Mouse (Mus musculus) left cerebral cortex, postnatal 10 days (tissue): ENCODE measurements around the gene Il11. TPM values are rescaled to one million over a fixed set of nuclear protein-coding genes. Genes with fewer than 3 reads are reported as not detected.
A peak's percentile ranks its signal among the peaks of the same experiment; 100 is the strongest.
"Not testable (repeated sequence)": the region's sequence is repeated elsewhere in the genome, so short reads cannot be mapped to it uniquely, and the experiment has no call there.

Experiments
- DNase-seq, 2 experiments: peaks; one replicate each; pipeline ENCODE4 v3.0.0; 2021 to 2022; ENCODE audit warnings: low spot score in 2 of 2, mixed read lengths in 1 of 2; ENCODE audit errors: extremely low spot score in 1 of 2
- intact Hi-C: fragments of 180-260 bp; cut with DNase I; formaldehyde crosslinking; loops from one replicate; pipeline ENCODE4 v1.15.1; 2025
- total RNA-seq, 2 experiments: library from RNA; stranded (reverse); gene quantifications; 2 replicates each; pipeline ENCODE4 v1.2.3; 2021

The Il11 gene
- total RNA-seq: 1 to 10 TPM in 1 of 2 experiments, under 1 TPM in 1; 0.73 to 1.1 TPM

DNA sequence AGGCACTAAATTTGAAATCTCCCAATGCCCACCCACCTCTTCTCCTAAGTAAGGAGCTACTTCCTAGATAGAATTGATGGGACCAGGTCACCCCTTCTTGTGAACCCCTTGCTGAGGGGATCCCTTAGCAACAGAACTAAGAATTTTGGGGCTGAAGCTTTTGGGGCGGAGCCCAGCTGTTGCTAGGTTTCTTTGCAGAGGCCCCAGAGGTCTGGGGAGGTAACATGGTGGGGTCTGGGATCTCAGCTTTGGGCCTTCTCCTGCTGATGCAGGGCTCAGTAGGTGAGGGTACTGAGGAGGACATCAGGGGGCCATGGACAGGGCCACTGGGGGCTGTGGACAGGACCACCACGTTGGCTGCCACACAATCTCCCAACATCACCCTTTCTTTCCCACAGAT is at the start of gene Il11, which contains the start of gene Tmem190:
Gene Il11 (minus strand): TSS at position 101 of the 400 bp plus-strand sequence.
Gene Tmem190 (plus strand): TSS at position 179 of the 400 bp plus-strand sequence.
- DNase-seq: no peak
- intact Hi-C loops: no loop called here

DNA sequence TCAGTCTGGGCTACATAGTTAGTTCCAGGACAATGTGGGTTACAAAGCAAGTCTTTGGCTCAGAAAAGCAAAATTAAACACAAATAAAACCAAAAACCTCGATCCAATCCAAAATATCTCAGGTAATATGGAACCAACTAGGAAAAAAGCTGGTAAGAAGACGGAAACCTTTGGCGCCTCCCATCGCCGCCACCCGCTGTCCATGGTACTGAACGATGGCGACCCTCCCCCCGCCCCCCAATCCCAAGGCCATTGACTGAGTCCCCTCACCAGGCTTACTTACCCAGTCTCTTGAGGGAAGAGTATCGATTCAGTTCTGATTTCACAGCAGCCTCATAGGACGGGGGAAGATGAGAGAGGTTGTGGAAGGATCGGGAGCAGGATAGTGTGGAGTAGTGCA is 47.8 kb upstream of the Il11 start:
- intact Hi-C loops: no loop called here
- DNase-seq: no peak

DNA sequence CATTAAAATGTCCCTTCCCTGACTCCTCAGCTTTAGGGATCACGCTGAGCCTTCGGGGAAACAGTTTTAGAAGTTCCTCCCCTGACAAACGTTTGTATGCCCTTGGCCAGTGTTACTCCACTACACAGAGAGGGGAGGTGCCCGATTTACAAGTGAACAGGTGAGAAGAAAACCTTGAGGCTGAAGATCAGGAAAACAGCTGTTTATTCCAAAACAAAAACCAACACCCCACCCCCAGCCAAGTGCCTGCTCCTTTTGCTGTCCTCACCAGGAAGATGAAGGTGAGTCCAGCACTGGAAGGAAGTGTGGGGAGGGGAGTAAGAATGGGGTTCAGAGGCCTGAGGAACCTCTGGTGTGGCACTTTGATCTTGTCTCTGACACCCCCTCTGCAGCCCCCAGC is 42.7 kb upstream of the Il11 start:
- DNase-seq: no peak
- intact Hi-C loops: no loop called here

DNA sequence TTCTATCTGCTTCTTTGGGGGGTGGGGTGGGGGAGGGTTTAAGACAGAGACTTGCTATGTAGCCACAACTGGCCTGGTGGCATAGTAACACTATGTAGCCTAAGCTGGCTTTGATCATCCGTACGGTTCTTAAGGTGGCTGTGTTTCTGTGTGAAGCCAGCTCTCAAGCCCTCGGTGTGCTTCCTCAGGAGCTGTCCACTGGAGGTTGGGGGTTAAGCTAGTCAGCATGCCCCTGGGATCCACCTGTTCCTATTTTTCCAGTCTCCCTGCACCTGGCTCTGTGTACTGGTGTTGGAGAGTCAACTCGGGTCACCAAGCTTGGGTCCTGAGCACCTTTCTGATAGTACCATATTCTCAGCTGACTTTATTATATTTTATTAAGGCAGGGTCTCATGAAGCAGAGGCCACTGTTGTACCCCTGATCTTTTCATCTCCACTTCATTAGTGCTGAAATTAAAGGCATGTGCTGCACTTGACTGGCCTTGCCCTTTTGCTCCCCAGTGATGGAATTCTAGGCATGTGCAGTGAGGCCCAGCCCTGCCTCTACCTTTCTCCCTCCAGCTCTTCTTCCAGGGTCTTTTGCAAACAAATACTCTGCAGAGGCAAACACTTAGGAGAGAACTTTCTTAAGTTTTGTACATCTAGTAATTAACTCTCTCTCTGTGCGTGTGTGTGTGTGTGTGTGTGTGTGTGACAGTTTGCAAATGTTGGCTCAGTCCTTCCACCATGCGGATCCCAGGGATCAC is 39.7 kb upstream of the Il11 start:
- no peak for DNase-seq
- intact Hi-C loops: no loop called here

DNA sequence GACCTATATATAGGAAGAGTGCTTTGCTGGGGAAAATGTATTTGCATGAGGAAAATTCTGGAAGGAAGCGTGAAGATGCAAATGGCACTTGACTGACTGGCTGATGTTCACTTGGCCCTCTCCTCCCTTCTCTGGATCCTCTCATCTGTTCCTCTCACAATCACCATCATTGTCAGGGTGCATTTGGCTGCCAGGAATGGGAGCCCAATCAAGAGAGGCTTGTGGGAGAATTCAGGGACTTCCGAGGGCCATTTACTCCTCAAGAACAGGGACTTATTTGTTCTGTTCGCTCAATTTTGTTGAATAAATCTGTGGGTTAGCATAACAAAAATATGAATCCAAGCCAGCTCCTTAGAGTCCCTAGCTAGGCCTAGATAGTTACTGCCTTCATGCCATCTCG is 39.0 kb upstream of the Il11 start:
- DNase-seq: no peak
- intact Hi-C loops: no loop called here

DNA sequence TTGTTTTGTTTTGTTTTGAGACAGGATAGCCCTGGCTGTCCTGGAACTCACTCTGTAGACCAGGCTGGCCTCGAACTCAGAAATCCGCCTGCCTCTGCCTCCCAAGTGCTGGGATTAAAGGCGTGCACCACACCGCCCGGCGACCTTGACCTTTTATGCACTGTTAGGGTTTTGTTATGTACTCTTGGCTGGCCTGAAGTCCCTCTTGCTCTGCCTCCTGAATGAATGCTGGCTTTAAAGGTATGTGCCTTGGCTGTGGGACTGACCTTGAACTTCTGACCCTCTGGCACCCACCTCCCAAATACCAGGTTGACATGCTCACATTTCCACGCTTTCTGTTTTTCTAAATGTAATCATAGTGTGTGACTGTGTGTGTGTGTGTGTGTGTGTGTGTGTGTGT is 38.3 kb upstream of the Il11 start:
- intact Hi-C loops, DNase-seq: not testable (repeated sequence)

DNA sequence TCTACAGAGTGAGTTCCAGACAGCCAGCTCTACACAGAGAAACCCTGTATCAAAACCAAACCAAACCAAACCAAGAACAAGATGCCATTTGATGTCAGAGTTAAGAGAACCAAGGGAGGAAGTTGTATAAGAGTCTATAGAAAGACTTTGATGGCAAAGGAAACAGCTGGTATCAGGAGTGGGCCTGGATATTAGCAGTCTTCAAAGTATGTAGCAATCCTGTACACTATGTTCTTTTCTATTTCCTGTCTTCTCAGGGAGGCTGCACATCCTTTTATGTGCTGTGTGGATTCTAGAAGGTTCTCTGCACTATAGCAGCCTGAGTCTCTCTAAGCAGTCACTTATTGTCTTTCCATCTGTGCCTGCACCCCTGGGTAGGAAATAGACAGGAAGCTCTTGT is 33.9 kb upstream of the Il11 start:
- DNase-seq: no peak
- intact Hi-C loops: no loop called here

DNA sequence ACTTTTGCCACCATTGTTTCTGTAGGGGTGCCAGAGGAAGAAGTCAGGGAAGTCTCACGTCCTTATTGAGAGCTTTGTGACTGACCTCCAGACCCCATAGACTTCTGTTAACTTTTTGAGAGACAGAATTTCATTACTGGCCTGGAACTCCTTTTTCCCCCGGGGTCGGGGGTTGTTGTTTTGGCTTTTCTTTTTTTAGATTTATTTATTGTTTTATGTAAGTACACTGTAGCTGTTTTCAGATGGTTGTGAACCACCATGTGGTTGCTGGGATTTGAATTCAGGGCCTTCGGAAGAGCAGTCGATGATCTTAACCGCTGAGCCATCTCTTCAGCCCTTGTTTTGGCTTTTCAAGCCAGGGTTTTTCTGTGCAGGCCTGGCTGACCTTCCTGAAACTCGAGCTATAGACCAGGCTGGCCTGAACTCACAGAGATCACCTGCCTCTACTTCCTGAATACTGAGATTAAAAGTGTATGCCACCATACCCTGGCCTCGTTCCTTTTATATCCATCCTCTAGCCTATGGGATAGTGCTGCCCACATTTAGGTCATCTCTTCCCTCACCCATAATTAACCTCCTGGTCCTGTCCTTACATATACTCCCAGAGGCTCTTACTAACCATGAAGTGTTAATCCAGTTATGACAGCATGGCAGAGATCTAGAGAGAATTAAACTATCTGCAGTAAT is 30.6 kb upstream of the Il11 start:
- intact Hi-C loops: no loop called here

DNA sequence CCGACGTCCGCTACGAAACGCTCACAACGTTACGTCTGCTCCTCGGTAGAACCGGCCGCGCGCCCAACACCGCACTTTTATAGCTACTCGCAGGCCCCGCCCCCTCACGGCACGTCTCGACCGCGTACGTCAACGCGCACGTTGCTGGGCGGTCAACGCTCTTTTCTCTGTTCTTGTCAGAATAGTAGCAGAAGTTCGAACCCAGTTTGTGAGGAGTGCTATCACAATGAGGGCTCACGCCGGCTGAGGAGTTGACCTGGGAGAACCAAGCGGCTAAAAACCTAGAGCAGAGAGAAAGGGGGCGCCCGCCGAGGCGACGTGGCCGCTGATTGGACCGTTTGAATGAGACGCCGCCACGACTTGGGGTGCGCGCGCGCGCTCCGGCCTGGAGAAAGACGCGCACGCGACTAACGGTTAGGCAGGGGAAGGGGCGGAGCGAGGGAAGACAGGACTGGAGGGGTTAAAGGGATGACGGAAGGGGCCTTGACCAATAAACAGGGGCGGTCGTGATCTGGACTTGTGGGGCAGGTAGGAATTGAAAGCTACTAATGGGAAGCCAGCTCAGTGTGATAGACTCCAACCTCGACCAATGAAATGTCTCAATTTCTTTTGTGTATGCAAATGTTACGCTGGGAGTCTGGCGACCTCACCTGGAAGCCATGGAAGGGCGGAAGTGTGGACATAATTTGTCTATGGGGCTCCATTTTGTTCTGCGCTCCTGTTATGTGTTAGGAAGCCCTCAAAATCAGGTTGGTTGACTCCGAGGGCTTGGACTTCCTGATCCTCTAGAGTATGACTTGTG is 29.8 kb upstream of the Il11 start, which contains the start of gene Ube2s:
Gene Ube2s (minus strand): TSS at position 288 of the 802 bp plus-strand sequence.
- intact Hi-C loops: no loop called here
- peak; percentile 99 to 100 for DNase-seq

More for the DNA sequence above, 30.6 kb upstream of the Il11 start:
- DNase-seq: no peak

DNA sequence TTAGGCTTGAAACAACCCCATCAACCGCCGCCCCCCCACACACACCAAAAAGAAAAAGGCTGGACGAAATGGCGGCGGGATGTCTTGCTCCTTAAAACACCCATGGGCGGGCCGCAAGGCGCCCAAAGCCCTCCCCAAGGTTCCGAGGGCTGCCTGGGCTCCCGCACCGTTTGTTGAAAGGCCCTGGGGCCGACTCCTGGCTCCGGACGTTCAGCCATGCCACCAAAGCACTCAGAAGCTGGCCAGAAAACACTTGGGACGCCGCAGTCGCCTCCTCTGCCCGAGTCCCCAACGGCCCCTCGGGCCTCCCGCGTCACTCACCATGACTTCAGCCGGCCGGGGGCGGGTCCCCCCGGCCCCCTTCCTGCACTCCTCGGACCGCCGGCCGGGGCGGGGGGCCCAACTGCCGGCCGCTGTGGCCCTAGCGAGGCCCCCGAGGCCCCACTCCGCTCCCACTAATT is 29.2 kb upstream of the Il11 start:
- DNase-seq: peak; percentile 35 to 71
- intact Hi-C loops: no loop called here

DNA sequence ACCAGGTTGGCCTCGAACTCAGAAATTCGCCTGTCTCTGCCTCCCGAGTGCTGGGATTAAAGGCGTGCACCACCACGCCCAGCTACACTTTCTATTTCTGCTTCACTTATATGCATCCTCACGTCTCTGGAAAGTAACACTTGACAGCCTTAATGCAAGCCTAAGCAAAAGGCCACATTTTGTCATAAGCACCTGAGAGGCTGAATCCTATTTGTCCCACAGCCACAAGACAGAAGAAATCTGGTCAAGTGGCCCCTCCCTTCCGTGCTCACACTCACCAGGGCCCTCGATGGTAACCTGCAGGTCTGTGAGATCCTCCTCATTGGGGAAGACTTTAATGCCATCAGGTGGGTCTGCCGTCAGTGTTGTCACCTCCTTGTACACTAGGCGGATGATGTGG is 28.5 kb upstream of the Il11 start:
- DNase-seq, intact Hi-C loops: not testable (repeated sequence)

DNA sequence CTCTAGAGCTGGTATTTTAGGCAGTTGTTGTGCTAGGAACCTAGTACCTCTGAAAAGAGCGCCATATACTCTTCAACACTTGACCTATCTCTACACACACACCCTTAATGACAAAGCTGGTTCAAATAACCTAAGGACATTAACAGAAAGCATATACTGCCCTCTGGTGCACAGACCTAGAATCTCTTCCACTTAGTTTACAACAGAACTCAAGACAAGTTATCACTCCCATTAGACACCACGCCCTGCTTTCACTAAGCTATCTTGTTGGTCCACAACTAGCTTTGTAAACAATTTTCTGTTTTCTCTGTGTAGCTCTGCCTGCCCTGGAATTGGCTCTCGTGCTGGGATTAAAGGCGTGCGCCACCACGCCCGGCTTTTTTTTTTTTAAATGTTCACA is 24.1 kb upstream of the Il11 start:
- no peak for DNase-seq
- intact Hi-C loops: no loop called here

DNA sequence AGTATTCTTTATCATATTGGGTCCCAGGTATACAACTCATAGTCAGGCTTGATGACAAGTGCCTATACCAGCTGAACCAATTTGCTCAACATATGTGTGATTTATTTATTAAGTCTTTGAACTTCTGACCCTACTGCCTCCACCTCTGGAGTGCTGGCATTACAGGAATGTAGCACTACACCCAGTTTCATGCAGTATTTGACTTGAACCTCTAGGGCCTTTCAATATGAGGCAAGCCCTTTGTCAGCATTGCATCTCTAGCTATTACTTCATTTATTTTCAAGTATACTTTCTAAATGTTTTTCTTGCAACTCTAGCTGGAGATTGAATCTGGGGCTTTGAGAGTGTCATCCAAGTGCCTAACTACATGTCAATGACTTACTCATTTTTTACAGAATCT is 19.6 kb upstream of the Il11 start:
- intact Hi-C loops: no loop called here
- DNase-seq: no peak

DNA sequence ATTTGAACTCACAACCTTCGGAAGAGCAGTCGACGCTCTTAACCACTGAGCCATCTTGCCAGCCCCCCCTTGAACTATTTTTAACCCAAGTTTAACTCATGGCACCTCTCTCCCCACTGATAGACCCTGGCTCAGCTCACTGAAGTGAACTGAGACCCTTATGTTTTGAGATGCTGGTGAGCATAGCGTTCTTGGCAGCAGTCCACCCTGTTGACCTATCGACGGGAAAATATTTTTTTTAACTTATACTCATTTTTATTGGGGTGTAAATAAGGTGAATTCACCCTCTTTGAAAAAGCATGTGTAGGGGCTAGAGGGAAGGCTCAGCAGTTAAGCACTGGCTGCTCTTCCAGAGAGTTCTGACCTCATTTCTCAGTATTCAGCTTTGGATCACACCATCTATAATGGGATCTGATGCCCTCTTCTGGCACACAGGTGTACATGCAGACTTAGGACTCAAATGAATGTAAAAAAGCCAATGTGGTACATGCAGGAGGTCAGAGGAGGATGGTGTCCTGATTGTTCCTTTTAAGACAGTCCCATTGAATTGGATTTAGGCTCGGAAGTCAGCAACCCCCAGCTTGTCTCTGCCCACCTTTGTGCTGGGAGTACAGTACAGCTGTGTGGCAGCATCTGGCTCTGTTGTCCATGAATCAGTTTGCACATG is 13.2 kb upstream of the Il11 start:
- intact Hi-C loops: loop anchor here (5.0 kb wide), 1 partner anchor 239 kb away; no protein-coding TSS in a partner anchor
- peak in 1 of 2 experiments; percentile 13 for DNase-seq

DNA sequence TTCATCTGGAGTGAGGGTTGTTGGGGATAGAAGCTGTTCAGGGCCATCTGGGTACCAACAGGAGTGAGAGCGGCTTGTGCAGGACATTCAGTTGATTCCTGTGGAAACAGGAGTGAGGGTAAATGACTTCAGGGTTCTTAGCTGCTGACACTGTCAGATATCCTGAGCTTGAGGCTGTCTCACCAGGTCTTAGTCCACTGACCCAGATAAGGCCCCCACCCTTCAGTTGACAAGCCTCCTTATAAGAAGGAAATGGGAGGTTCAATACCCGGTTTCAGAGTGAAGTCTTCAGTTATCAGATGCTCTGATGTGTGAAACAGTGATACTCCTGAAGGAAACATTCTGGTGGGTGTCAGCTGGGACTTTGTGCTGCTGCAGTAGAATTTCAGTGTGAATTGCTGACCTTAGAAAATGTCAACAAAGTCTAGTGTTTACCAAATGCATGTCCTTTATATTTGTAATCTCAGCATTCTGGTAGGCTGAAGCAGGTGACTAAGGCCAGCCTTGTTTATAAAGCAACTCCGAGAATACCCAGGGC is 12.0 kb upstream of the Il11 start:
- intact Hi-C loops: loop anchor here (5.0 kb wide), 2 partner anchors 87 to 237 kb away; no protein-coding TSS in a partner anchor
- no peak for DNase-seq

DNA sequence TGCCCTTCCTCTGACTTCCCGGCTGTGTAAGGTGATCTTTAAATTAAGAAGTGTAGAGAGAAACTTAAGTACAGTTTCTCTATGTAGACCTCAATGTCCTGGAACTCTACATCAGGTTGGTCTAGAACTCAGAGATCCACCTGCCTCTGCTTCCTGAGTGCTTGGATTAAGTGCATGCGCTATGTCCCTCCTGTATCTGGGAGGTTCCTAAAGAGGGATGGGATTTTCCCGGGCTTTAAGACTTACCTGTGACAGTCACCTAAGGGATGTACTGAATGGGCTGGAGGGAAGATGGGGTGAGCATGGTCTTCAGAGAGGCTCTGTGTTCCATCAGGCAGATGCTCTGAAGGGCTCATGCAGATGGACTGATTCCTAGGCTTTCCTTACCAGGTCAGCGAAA is 11.0 kb upstream of the Il11 start:
- intact Hi-C loops: loop anchor here (2.0 to 5.0 kb wide), 2 partner anchors 53 to 86 kb away; partner anchors contain the start of gene Kmt5c
- no peak for DNase-seq

DNA sequence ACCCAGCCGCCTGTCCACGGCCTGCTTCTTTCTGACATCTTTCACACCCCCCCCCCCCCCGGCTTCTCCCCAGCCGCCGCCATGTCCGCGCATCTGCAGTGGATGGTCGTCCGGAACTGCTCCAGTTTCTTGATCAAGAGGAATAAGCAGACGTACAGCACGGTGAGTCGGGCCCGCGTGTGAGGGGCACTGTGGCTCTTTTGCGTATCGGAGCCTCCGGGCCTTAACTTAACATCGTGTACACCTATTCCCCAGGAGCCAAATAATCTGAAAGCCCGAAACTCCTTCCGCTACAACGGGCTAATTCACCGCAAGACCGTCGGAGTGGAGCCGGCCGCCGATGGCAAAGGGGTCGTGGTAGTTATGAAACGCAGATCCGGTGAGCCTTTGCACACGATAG is 10.6 kb upstream of the Il11 start:
- DNase-seq: peak in 1 of 2 experiments; percentile 42
- intact Hi-C loops: loop anchor here (2.0 to 5.0 kb wide), 2 partner anchors 52 to 86 kb away; partner anchors contain the start of gene Kmt5c
